Mouse (Mus musculus) heart, adult 2 months (tissue): ENCODE measurements around the gene Pitx2. TPM values are rescaled to one million over a fixed set of nuclear protein-coding genes. Genes with fewer than 3 reads are reported as not detected.
A peak's percentile ranks its signal among the peaks of the same experiment; 100 is the strongest.

Experiments used
- DNase-seq, 2 experiments: peaks; one replicate each; pipeline ENCODE4 v3.0.0; 2021
- H3K27ac ChIP-seq: fragments of 200-600 bp; 2 replicates; pipeline ENCODE4 v1.8.1; 2022
- H3K27me3 ChIP-seq: fragments of 200-500 bp; 2 replicates; pipeline ENCODE4 v1.6.1; 2012; ENCODE audit warnings: mild to moderate bottlenecking, low read length, inconsistent platforms, mixed read lengths; ENCODE audit not compliant: control insufficient read depth, insufficient read depth
- H3K36me3 ChIP-seq: fragments of 200-500 bp; 2 replicates; pipeline ENCODE4 v1.6.1; 2012; ENCODE audit warnings: low read length, inconsistent platforms; ENCODE audit not compliant: control insufficient read depth, insufficient read depth
- H3K4me1 ChIP-seq: fragments of 200-500 bp; 2 replicates; pipeline ENCODE4 v1.6.1; 2011; ENCODE audit warnings: low read length; ENCODE audit not compliant: control insufficient read depth, insufficient read depth
- H3K4me3 ChIP-seq: fragments of 200-600 bp; 2 replicates; pipeline ENCODE4 v1.8.1; 2022
- H3K79me2 ChIP-seq: fragments of 200-500 bp; replicated peaks from 2 replicates; pipeline ENCODE4 v1.6.1; 2012; ENCODE audit warnings: mild to moderate bottlenecking, inconsistent platforms, low read length, moderate library complexity, mixed read lengths; ENCODE audit not compliant: control insufficient read depth, insufficient read depth
- H3K9ac ChIP-seq: fragments of 200-500 bp; 2 replicates; pipeline ENCODE4 v1.6.1; 2012; ENCODE audit warnings: low read depth, mild to moderate bottlenecking, control low read depth, inconsistent platforms, low read length, mixed read lengths
- CTCF ChIP-seq: fragments of 200-600 bp; IDR thresholded peaks from 2 replicates; pipeline ENCODE4 v1.8.1; 2022; ENCODE audit warnings: antibody characterized with exemption, mild to moderate bottlenecking, moderate library complexity
- EP300 ChIP-seq: fragments of 200-500 bp; IDR thresholded peaks from 2 replicates; pipeline ENCODE4 v1.6.1; 2011; ENCODE audit warnings: low read depth, low read length, control low read depth; ENCODE audit not compliant: insufficient read depth
- POLR2A ChIP-seq: fragments of 200-500 bp; IDR thresholded peaks from 2 replicates; pipeline ENCODE4 v1.6.1; 2011; ENCODE audit warnings: mild to moderate bottlenecking, low read depth, low read length, control low read depth; ENCODE audit not compliant: insufficient read depth
- WGBS: fragments of 180-500 bp; shearing (Covaris S2); methylation state at CpG from one replicate; pipeline ENCODE4 v1.1.7; 2018; 5-methylcytosine and 5-hydroxymethylcytosine counted together
- intact Hi-C: fragments of 180-260 bp; cut with DNase I; formaldehyde crosslinking; loops from one replicate; pipeline ENCODE4 v1.15.1; 2025
- polyA plus RNA-seq: library from polyadenylated mRNA; depleted of rRNA; stranded (reverse); fragments of >200 nt; gene quantifications from 2 replicates; pipeline ENCODE4 v1.2.3, GENCODE M21; 2012
- total RNA-seq, 2 experiments: library from RNA; stranded (reverse); gene quantifications; 2 replicates each; pipeline ENCODE4 v1.2.3; 2021

Gene Pitx2
- total and polyA plus RNA-seq, 3 experiments = 0.30 to 2.7 (median 0.76) TPM

DNA sequence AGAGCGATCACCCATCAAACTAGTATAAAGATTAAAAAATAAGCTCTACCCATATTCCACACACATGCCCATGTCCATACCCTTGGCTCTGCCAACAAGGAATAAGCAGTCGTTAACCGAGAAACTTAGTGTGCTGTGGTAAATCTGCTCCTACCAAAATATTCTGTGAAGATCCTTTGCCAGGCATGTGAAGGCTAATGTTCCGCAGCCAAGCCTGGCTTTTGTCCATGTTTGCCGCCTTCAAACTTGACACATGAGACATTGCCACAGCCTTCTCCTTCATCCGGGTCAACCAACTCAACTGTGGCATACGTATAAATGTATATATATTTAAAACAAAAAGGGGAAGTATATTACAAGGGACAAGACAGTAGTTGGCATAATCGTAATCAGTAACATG, 34.0 kb upstream of the Pitx2 start:
- intact Hi-C loops = no loop called here
- H3K27me3 ChIP-seq = peaks cover 2% of the 10 kb centered on the region; the same call in 1 of the 2 replicates
- no peaks in the 10 kb centered on the region for H3K36me3 ChIP-seq
- no peak overlapping the region for H3K9ac ChIP-seq
- TF ChIP-seq POLR2A (no peak), CTCF (no peak), EP300 (no peak)
- no peak overlapping the region for H3K27ac ChIP-seq
- peak; percentile 24 for DNase-seq
- WGBS = 65% methylated on average over 8 of the region's 8 CpGs
- H3K79me2 ChIP-seq = no peaks in the 10 kb centered on the region
- no peaks in the 10 kb centered on the region for H3K4me1 ChIP-seq
- H3K4me3 ChIP-seq = no peak overlapping the region

DNA sequence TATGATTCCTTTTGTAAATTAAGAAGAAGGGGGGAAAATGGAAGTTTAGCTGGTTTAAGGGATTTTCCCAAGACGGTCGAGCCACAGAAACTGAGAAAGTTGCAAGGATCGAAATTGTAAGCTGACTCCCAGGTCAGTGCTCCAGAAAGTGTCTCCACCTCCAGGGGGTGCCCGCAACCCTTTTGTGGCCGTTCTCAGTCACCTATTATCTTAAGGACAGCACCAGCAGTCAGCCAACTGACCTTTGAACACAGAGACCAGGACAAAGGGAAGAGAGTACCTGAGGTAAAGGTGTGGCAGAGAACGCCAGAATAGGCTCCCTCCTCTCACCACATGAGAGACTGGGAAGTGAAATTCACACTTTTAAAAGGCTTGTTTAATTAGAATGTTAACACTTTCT, 33.0 kb upstream of the Pitx2 start:
- H3K27me3 ChIP-seq = peaks cover 2% of the 10 kb centered on the region; the same call in 1 of the 2 replicates
- intact Hi-C loops = no loop called here
- no peaks in the 10 kb centered on the region for H3K79me2 ChIP-seq
- H3K4me3 ChIP-seq = no peak overlapping the region
- 21% methylated on average over 6 of the region's 6 CpGs for WGBS
- DNase-seq = no peak
- H3K4me1 ChIP-seq = no peaks in the 10 kb centered on the region
- TF ChIP-seq CTCF = no peak
- TF ChIP-seq EP300 = no peak
- no peak for TF ChIP-seq POLR2A
- no peaks in the 10 kb centered on the region for H3K36me3 ChIP-seq
- no peak overlapping the region for H3K9ac ChIP-seq
- no peak overlapping the region for H3K27ac ChIP-seq

DNA sequence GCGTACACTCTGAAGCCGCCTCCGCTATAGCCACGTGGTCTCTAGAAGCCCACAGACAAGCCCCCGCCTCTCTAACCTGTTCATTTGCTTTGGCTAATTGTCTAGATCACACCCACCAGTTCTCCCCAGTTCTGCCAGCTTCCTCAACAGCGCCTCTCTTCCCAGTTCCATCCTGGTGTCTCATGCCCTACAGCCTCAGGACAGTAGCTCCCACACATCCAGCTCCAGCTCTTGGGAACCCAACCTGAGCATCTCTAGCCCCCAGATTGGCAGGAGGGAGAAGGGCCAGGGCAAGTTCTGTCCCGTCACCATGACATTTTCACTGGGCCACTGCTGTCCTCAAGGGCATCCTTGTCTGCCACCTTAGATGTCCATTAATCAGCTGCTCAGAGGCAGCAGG, 29.3 kb upstream of the Pitx2 start:
- intact Hi-C loops = no loop called here
- Histone ChIP-seq H3K36me3 (no peaks in the 10 kb centered on the region), H3K4me1 (no peaks in the 10 kb centered on the region), H3K27me3 (no peaks in the 10 kb centered on the region), H3K79me2 (no peaks in the 10 kb centered on the region), H3K9ac (no peak overlapping the region), H3K27ac (no peak overlapping the region), H3K4me3 (no peak overlapping the region)
- WGBS = 68% methylated on average over 7 of the region's 7 CpGs
- TF ChIP-seq CTCF (no peak), EP300 (no peak), POLR2A (no peak)
- no peak for DNase-seq

DNA sequence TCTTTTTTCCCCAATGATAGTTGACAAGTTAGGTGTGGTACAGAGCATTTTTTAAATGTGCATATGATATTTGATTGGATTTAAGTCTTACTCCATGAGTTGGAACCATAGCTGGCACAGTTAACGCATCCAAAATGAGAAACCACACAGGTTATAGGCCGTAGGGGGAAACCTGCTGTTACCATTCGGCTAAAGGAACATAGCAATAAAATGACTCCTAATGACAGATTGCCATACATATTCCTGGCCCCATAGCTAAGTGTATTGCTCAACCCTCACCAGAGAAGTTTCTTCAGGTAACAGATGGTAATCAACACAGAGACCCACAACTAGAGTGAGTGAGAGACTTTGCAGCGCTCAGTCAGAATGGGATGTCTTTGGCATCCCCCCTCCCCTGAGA, 27.9 kb upstream of the Pitx2 start:
- TF ChIP-seq EP300 = no peak
- no peak for TF ChIP-seq CTCF
- TF ChIP-seq POLR2A = no peak
- no peaks in the 10 kb centered on the region for H3K27me3 ChIP-seq
- no peak overlapping the region for H3K9ac ChIP-seq
- WGBS = 93% methylated on average over 4 of the region's 4 CpGs
- intact Hi-C loops = no loop called here
- no peaks in the 10 kb centered on the region for H3K36me3 ChIP-seq
- no peaks in the 10 kb centered on the region for H3K79me2 ChIP-seq
- no peak overlapping the region for H3K4me3 ChIP-seq
- H3K27ac ChIP-seq = no peak overlapping the region
- DNase-seq = no peak
- H3K4me1 ChIP-seq = no peaks in the 10 kb centered on the region

DNA sequence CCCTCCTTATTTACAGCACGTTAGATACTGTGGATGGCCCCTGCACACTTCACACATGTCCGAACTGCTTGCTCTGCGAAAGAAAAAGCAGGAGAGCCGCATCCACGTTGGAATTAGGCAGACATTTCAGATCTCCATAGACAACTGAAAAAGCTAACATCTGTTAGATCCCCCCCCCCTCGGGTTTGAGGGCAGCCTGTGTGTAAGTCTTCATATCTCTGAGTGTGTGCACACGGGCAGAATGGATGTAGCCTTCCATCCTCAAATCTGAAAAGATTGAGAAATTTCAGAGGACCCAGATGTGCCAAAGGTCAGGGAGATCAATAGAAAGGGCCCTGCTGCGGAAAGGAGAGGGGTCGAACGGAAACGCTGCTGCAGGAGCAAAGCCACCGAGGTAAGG, 5.2 kb upstream of the Pitx2 start:
- H3K79me2 ChIP-seq = no peaks in the 10 kb centered on the region
- DNase-seq = no peak
- no peak overlapping the region for H3K27ac ChIP-seq
- TF ChIP-seq POLR2A = no peak
- no peak for TF ChIP-seq EP300
- TF ChIP-seq CTCF = no peak
- peaks cover 12% of the 10 kb centered on the region for H3K27me3 ChIP-seq
- intact Hi-C loops = no loop called here
- WGBS = 8% methylated on average over 12 of the region's 12 CpGs
- no peaks in the 10 kb centered on the region for H3K36me3 ChIP-seq
- H3K4me3 ChIP-seq = no peak overlapping the region
- no peak overlapping the region for H3K9ac ChIP-seq
- no peaks in the 10 kb centered on the region for H3K4me1 ChIP-seq

DNA sequence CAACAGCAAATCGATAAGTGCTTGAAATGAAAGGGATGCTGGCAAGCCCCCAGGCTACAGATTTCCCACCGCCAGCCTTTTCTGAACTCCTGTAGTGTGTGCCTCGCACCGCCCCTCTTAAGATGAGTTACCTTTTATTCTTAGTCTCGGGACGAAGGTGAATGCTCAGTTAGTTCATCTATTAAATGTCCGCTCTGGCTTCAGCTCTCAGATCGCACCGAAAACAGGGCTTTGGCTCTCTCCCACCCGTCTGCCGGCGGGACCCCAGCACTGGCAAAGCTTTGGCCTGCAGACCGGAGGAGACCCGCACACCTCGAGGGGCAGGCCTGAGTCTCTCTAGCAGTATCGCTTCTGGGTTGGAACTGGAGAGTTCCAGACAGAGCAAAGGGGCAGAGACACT, 4.6 kb upstream of the Pitx2 start:
- intact Hi-C loops = no loop called here
- H3K27ac ChIP-seq = no peak overlapping the region
- 3% methylated on average over 16 of the region's 16 CpGs for WGBS
- H3K79me2 ChIP-seq = no peaks in the 10 kb centered on the region
- TF ChIP-seq POLR2A (no peak), EP300 (no peak), CTCF (no peak)
- peaks cover 17% of the 10 kb centered on the region for H3K27me3 ChIP-seq
- no peak for DNase-seq
- no peak overlapping the region for H3K9ac ChIP-seq
- H3K4me3 ChIP-seq = no peak overlapping the region
- no peaks in the 10 kb centered on the region for H3K36me3 ChIP-seq
- H3K4me1 ChIP-seq = no peaks in the 10 kb centered on the region
